ENCODE assay signal across 36 mouse cellular contexts in the genomic region with DNA sequence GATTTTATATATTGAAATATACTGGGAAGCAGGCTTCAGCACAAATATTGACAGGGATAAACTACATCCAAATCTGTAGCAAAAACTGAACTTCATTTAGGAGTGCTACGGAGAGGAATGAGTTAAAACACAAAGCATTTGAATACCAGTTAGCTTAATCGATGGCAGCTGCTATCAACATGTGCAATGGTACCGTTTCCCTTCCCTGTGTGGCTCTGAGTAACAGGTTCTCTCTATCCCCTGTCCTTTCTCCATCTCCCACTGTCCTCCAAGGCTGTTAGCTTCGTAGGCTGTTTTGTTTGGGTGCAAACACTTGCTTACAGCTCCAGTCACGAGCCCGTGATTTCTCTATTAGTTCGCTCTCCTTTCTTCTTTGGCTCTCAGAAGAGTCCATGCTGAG. TPM values are rescaled to one million over a fixed set of nuclear protein-coding genes. Genes with fewer than 3 reads are reported as not detected.
DNase-seq lines count a peak whose midpoint lies in the region; ATAC-seq lines count a peak whose summit lies in the region.
"Had no signal": no experiment of that assay in that cellular context is flagged by ENCODE, and none has a peak within 500 bp of the region (broad histone marks: within the 10 kb centered on the region; RNA-seq: fewer than 3 reads in every experiment).

No protein-coding gene starts in this region.

- DNase-seq in hindbrain, embryonic 10.5 days (ENCODE audit: low spot score): no peak
- peak; percentile 61 for DNase-seq in embryonic facial prominence, embryonic 11.5 days (ENCODE audit: low spot score)
- DNase-seq in left cerebral cortex, postnatal 10 days (ENCODE audit: extremely low spot score in 1 of 2, low spot score in 2 of 2): no peak
- DNase-seq in spleen, adult 18-20 months: no peak
- DNase-seq: adrenal gland, postnatal 10 days; cerebellum, adult 8-10 months; cerebellum, postnatal 25 days; gastrocnemius, adult 2 months; gastrocnemius, postnatal 36 days; heart, adult 18-20 months; heart, postnatal 10 days; kidney, adult 2 months; kidney, postnatal 36 days; lung, embryonic 14.5 days; right cerebral cortex, postnatal 25 days; thymus, adult 18-20 months; thymus, postnatal 36 days had no signal

- no peaks in the 10 kb centered on the region for H3K9me3 ChIP-seq in hindbrain, embryonic 13.5 days
- H3K9me3 ChIP-seq in hindbrain, embryonic 10.5 days: no peaks in the 10 kb centered on the region
- H3K9me3 ChIP-seq in embryonic facial prominence, embryonic 11.5 days (replicated peaks; ENCODE audit: control insufficient read depth, low read length): no peaks in the 10 kb centered on the region
- no peaks in the 10 kb centered on the region for H3K9me3 ChIP-seq in midbrain, embryonic 13.5 days
- no peaks in the 10 kb centered on the region for H3K9me3 ChIP-seq in neural tube, embryonic 15.5 days (replicated peaks)
- H3K9me3 ChIP-seq: embryonic facial prominence, embryonic 12.5 days; forebrain, embryonic 10.5 days; forebrain, embryonic 15.5 days; heart, embryonic 13.5 days; intestine, embryonic 15.5 days; limb, embryonic 12.5 days; liver, embryonic 15.5 days; midbrain, embryonic 12.5 days had no signal

- no peaks in the 10 kb centered on the region for H3K36me3 ChIP-seq in hindbrain, embryonic 13.5 days
- no peaks in the 10 kb centered on the region for H3K36me3 ChIP-seq in hindbrain, embryonic 10.5 days
- no peaks in the 10 kb centered on the region for H3K36me3 ChIP-seq in embryonic facial prominence, embryonic 11.5 days (replicated peaks; ENCODE audit: control insufficient read depth, insufficient read depth, low read depth, low read length)
- H3K36me3 ChIP-seq in midbrain, embryonic 13.5 days: no peaks in the 10 kb centered on the region
- H3K36me3 ChIP-seq in neural tube, embryonic 15.5 days: no peaks in the 10 kb centered on the region; the same call in 1 of the 2 replicates
- H3K36me3 ChIP-seq: embryonic facial prominence, embryonic 12.5 days; forebrain, embryonic 10.5 days; forebrain, embryonic 15.5 days; heart, embryonic 13.5 days; intestine, embryonic 15.5 days; limb, embryonic 12.5 days; liver, embryonic 15.5 days; midbrain, embryonic 12.5 days had no signal

- H3K27me3 ChIP-seq in hindbrain, embryonic 13.5 days: no peaks in the 10 kb centered on the region
- H3K27me3 ChIP-seq in hindbrain, embryonic 10.5 days (ENCODE audit: insufficient read depth, poor library complexity, severe bottlenecking): 0 out of 2 replicates have a peak, but pooled peaks cover 6% of the 10 kb centered on the region
- H3K27me3 ChIP-seq in embryonic facial prominence, embryonic 11.5 days (ENCODE audit: control insufficient read depth, insufficient read depth, low read length): no peaks in the 10 kb centered on the region
- no peaks in the 10 kb centered on the region for H3K27me3 ChIP-seq in midbrain, embryonic 13.5 days
- no peaks in the 10 kb centered on the region for H3K27me3 ChIP-seq in neural tube, embryonic 15.5 days (replicated peaks)
- H3K27me3 ChIP-seq: forebrain, embryonic 15.5 days; intestine, embryonic 15.5 days had no signal

- ATAC-seq in hindbrain, embryonic 13.5 days (ENCODE audit: low FRiP score): no peak
- no peak for ATAC-seq in embryonic facial prominence, embryonic 11.5 days (replicated peaks; ENCODE audit: insufficient number of reproducible peaks, low FRiP score, low TSS enrichment, low read depth)
- ATAC-seq in midbrain, embryonic 13.5 days: no peak
- ATAC-seq in neural tube, embryonic 15.5 days (ENCODE audit: low FRiP score): no peak
- ATAC-seq: intestine, embryonic 15.5 days; Patski had no signal

- intact Hi-C loops in left cerebral cortex, postnatal 10 days (cut with DNase I): no loop called here

- WGBS in hindbrain, embryonic 13.5 days: 43% methylated on average over 7 of the region's 7 CpGs
- WGBS in hindbrain, embryonic 10.5 days: 48% methylated on average over 7 of the region's 7 CpGs
- 29% methylated on average over 7 of the region's 7 CpGs for WGBS in embryonic facial prominence, embryonic 11.5 days
- WGBS in midbrain, embryonic 13.5 days: 33% methylated on average over 7 of the region's 7 CpGs
- WGBS in neural tube, embryonic 15.5 days: 51% methylated on average over 7 of the region's 7 CpGs

- peaks cover 63% of the 10 kb centered on the region for H3K4me1 ChIP-seq in hindbrain, embryonic 13.5 days (replicated peaks)
- H3K4me1 ChIP-seq in hindbrain, embryonic 10.5 days (replicated peaks): peaks cover 17% of the 10 kb centered on the region
- no peaks in the 10 kb centered on the region; the same call in 1 of the 2 replicates for H3K4me1 ChIP-seq in embryonic facial prominence, embryonic 11.5 days (ENCODE audit: control insufficient read depth, insufficient read depth, low read length)
- peaks cover 52% of the 10 kb centered on the region for H3K4me1 ChIP-seq in midbrain, embryonic 13.5 days (replicated peaks)
- H3K4me1 ChIP-seq in neural tube, embryonic 15.5 days: peaks cover 57% of the 10 kb centered on the region
- H3K4me1 ChIP-seq: heart, embryonic 13.5 days; intestine, embryonic 15.5 days; liver, embryonic 15.5 days had no signal

- H3K9ac ChIP-seq in hindbrain, embryonic 13.5 days: peak overlapping the region; percentile 20; the same call in 1 of the 2 replicates
- H3K9ac ChIP-seq in embryonic facial prominence, embryonic 11.5 days (replicated peaks; ENCODE audit: low read length): no peak overlapping the region
- no peak overlapping the region for H3K9ac ChIP-seq in midbrain, embryonic 13.5 days (replicated peaks)
- no peak overlapping the region for H3K9ac ChIP-seq in neural tube, embryonic 15.5 days (replicated peaks)
- H3K9ac ChIP-seq: embryonic facial prominence, embryonic 12.5 days; forebrain, embryonic 15.5 days; heart, embryonic 13.5 days; intestine, embryonic 15.5 days; limb, embryonic 12.5 days; liver, embryonic 15.5 days; lung, embryonic 14.5 days; midbrain, embryonic 12.5 days had no signal

- no peak overlapping the region for H3K4me3 ChIP-seq in hindbrain, embryonic 13.5 days
- H3K4me3 ChIP-seq in hindbrain, embryonic 10.5 days: no peak overlapping the region
- no peak overlapping the region for H3K4me3 ChIP-seq in embryonic facial prominence, embryonic 11.5 days (ENCODE audit: low read depth, low read length)
- H3K4me3 ChIP-seq in midbrain, embryonic 13.5 days (replicated peaks): no peak overlapping the region
- H3K4me3 ChIP-seq in neural tube, embryonic 15.5 days (replicated peaks): no peak overlapping the region
- H3K4me3 ChIP-seq: embryonic facial prominence, embryonic 12.5 days; forebrain, embryonic 10.5 days; forebrain, embryonic 15.5 days; gastrocnemius, adult 2 months; heart, embryonic 13.5 days; intestine, embryonic 15.5 days; limb, embryonic 12.5 days; liver, embryonic 15.5 days; midbrain, embryonic 12.5 days; myocyte had no signal

- peak overlapping the region; percentile 84 for H3K27ac ChIP-seq in hindbrain, embryonic 13.5 days
- H3K27ac ChIP-seq in hindbrain, embryonic 10.5 days: no peak overlapping the region
- no peak overlapping the region for H3K27ac ChIP-seq in embryonic facial prominence, embryonic 11.5 days (replicated peaks; ENCODE audit: low read depth, low read length)
- peak overlapping the region; percentile 68; the same call in 1 of the 2 replicates for H3K27ac ChIP-seq in midbrain, embryonic 13.5 days
- H3K27ac ChIP-seq in neural tube, embryonic 15.5 days (replicated peaks): peak overlapping the region; percentile 77
- H3K27ac ChIP-seq: embryonic facial prominence, embryonic 12.5 days; forebrain, embryonic 15.5 days; gastrocnemius, adult 2 months; heart, embryonic 13.5 days; intestine, embryonic 15.5 days; limb, embryonic 12.5 days; liver, embryonic 15.5 days; stomach, postnatal 0 days had no signal

- H3K4me2 ChIP-seq in hindbrain, embryonic 13.5 days: no peak overlapping the region
- no peak overlapping the region; the same call in 1 of the 2 replicates for H3K4me2 ChIP-seq in embryonic facial prominence, embryonic 11.5 days (ENCODE audit: low read depth, low read length)
- H3K4me2 ChIP-seq in midbrain, embryonic 13.5 days (replicated peaks): no peak overlapping the region
- no peak overlapping the region for H3K4me2 ChIP-seq in neural tube, embryonic 15.5 days
- H3K4me2 ChIP-seq: embryonic facial prominence, embryonic 12.5 days; forebrain, embryonic 15.5 days; heart, embryonic 13.5 days; intestine, embryonic 15.5 days; limb, embryonic 12.5 days; liver, embryonic 15.5 days; lung, embryonic 14.5 days; midbrain, embryonic 12.5 days had no signal

RNA-seq across cellular contexts. Expression of a gene that starts 19.7 kb away (rescaled TPM):
- 11.8 and 12.0 TPM in 2 replicates for polyA plus RNA-seq in hindbrain, embryonic 13.5 days (2015; fragmentation: Nextera tagmentation; extraction: Ambion mirVana)
- polyA plus RNA-seq in hindbrain, embryonic 10.5 days (2016; fragmentation: Nextera tagmentation; extraction: Ambion mirVana): 0.26 and 1.5 TPM in 2 replicates
- polyA plus RNA-seq in embryonic facial prominence, embryonic 11.5 days (2014; fragmentation: Nextera tagmentation; extraction: Ambion mirVana): 0.13 and 0.53 TPM in 2 replicates
- 6.7 and 7.0 TPM in 2 replicates for polyA plus RNA-seq in midbrain, embryonic 13.5 days (2015; fragmentation: Nextera tagmentation; extraction: Ambion mirVana)
- 14.6 and 18.7 TPM in 2 replicates for polyA plus RNA-seq in neural tube, embryonic 15.5 days (2015; fragmentation: Nextera tagmentation; extraction: Ambion mirVana)
- 10 to 100 TPM; 47.8 to 49.0 TPM for total RNA-seq in left cerebral cortex, postnatal 10 days (2021)
- total RNA-seq: hematopoietic stem cell, adult 5-6 weeks; liver, adult 2 months; megakaryocyte progenitor cell, adult 5-6 weeks; neutrophil, adult 5-6 weeks had no signal
- polyA plus RNA-seq: heart, embryonic 13.5 days; liver, adult 2 months; liver, embryonic 15.5 days; lung, embryonic 14.5 days; spleen, adult 2 months had no signal

Comparison
In these comparisons a context has a peak if more than half of its experiments do, and no peak if none do; other contexts are left out.
1. H3K27ac ChIP-seq: peak in hindbrain, embryonic 13.5 days (single experiment), midbrain, embryonic 13.5 days (single experiment) and neural tube, embryonic 15.5 days (single experiment); none in hindbrain, embryonic 10.5 days (single experiment) and embryonic facial prominence, embryonic 11.5 days (single experiment).